Mouse (Mus musculus): Measurements from ENCODE around the gene Hic1. TPM values are rescaled to one million over a fixed set of nuclear protein-coding genes. Genes with fewer than 3 reads are reported as not detected.

Gene Hic1
- polyA plus RNA-seq, 1 experiment from 2014 or later = 9.9 TPM

GRCm38 (mm10) chr11:75210755-75211154 lies 41.4 kb upstream of the Hic1 start:
- DNase-seq (ENCODE audit: low spot score) (no peak), ATAC-seq (no peak)
- no peaks in the 10 kb centered on the region for H3K36me3 ChIP-seq (ENCODE audit: insufficient read depth, low read length)
- no peak for TF ChIP-seq CTCF (IDR thresholded peaks at IDR 0.05)
- no peak for TF ChIP-seq EP300 (IDR thresholded peaks at IDR 0.05)
- no peak overlapping the region for H3K4me3 ChIP-seq (ENCODE audit: low read depth, low read length)
- no peak overlapping the region for H3K4me2 ChIP-seq (replicated peaks; ENCODE audit: low read depth, low read length)
- no peak overlapping the region for H3K9ac ChIP-seq (replicated peaks; ENCODE audit: low read depth)
- 75% methylated on average over 6 of the region's 6 CpGs for WGBS
- no peak overlapping the region for H3K27ac ChIP-seq (ENCODE audit: low read length)
- H3K27me3 ChIP-seq (replicated peaks; ENCODE audit: insufficient read depth, low read length) = no peaks in the 10 kb centered on the region
- H3K4me1 ChIP-seq (ENCODE audit: insufficient read depth, low read depth, low read length) = peaks cover 7% of the 10 kb centered on the region; the same call in 1 of the 2 replicates
- no peaks in the 10 kb centered on the region for H3K9me3 ChIP-seq (ENCODE audit: low read length)

GRCm38 (mm10) chr11:75210093-75210492 lies 40.8 kb upstream of the Hic1 start:
- TF ChIP-seq CTCF (IDR thresholded peaks at IDR 0.05) (no peak), EP300 (IDR thresholded peaks at IDR 0.05) (no peak)
- Histone ChIP-seq H3K4me2 (replicated peaks; ENCODE audit: low read depth, low read length) (no peak overlapping the region), H3K36me3 (ENCODE audit: insufficient read depth, low read length) (no peaks in the 10 kb centered on the region), H3K27ac (ENCODE audit: low read length) (no peak overlapping the region), H3K4me1 (ENCODE audit: insufficient read depth, low read depth, low read length) (peaks cover 7% of the 10 kb centered on the region; the same call in 1 of the 2 replicates), H3K4me3 (ENCODE audit: low read depth, low read length) (no peak overlapping the region), H3K9ac (replicated peaks; ENCODE audit: low read depth) (no peak overlapping the region), H3K27me3 (replicated peaks; ENCODE audit: insufficient read depth, low read length) (no peaks in the 10 kb centered on the region), H3K9me3 (ENCODE audit: low read length) (no peaks in the 10 kb centered on the region)
- WGBS = 75% methylated on average over 4 of the region's 4 CpGs
- no peak for ATAC-seq
- DNase-seq (ENCODE audit: low spot score) = no peak

- H3K36me3 ChIP-seq (ENCODE audit: insufficient read depth, low read length) = no peaks in the 10 kb centered on the region
- H3K27ac ChIP-seq (ENCODE audit: low read length) = no peak overlapping the region
- TF ChIP-seq CTCF (IDR thresholded peaks at IDR 0.05) = no peak
- no peak for TF ChIP-seq EP300 (IDR thresholded peaks at IDR 0.05)
- H3K27me3 ChIP-seq (replicated peaks; ENCODE audit: insufficient read depth, low read length) = no peaks in the 10 kb centered on the region
- DNase-seq (ENCODE audit: low spot score) (no peak), ATAC-seq (no peak)
- H3K4me3 ChIP-seq (ENCODE audit: low read depth, low read length) = no peak overlapping the region
- 71% methylated on average over 4 of the region's 4 CpGs for WGBS
- no peak overlapping the region for H3K9ac ChIP-seq (replicated peaks; ENCODE audit: low read depth)
- H3K9me3 ChIP-seq (ENCODE audit: low read length) = no peaks in the 10 kb centered on the region
- peaks cover 7% of the 10 kb centered on the region; the same call in 1 of the 2 replicates for H3K4me1 ChIP-seq (ENCODE audit: insufficient read depth, low read depth, low read length)
- no peak overlapping the region for H3K4me2 ChIP-seq (replicated peaks; ENCODE audit: low read depth, low read length)
These were observed 40.0 kb upstream of the Hic1 start for GRCm38 (mm10) chr11:75209363-75209762.

DNA sequence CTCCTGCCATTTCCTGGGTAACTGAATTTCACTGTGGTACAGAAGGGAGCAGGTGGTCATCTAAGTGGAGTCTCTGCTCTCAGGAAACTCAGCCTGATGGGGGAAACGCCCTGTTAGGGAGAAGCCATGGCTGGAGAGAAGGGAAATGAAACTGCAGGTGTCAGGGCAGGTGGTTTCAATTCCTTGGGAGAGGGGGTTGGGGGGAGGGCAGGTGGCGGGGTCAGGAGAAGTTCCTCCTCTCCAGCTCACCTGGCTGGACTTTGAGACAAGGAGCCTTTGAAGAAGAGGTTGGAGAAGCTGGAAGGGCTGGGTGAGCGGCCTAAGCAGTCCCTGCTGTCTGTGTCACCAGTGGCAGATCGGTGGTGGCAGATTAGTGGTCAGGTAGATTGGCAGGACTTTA lies 37.0 kb upstream of the Hic1 start:
- Histone ChIP-seq H3K4me3 (ENCODE audit: low read depth, low read length) (no peak overlapping the region), H3K4me1 (ENCODE audit: insufficient read depth, low read depth, low read length) (no peaks in the 10 kb centered on the region), H3K27me3 (replicated peaks; ENCODE audit: insufficient read depth, low read length) (no peaks in the 10 kb centered on the region), H3K4me2 (replicated peaks; ENCODE audit: low read depth, low read length) (no peak overlapping the region), H3K36me3 (ENCODE audit: insufficient read depth, low read length) (no peaks in the 10 kb centered on the region), H3K27ac (ENCODE audit: low read length) (no peak overlapping the region), H3K9me3 (ENCODE audit: low read length) (no peaks in the 10 kb centered on the region), H3K9ac (replicated peaks; ENCODE audit: low read depth) (no peak overlapping the region)
- DNase-seq (ENCODE audit: low spot score) (no peak), ATAC-seq (no peak)
- no peak for TF ChIP-seq EP300 (IDR thresholded peaks at IDR 0.05)
- no peak for TF ChIP-seq CTCF (IDR thresholded peaks at IDR 0.05)
- WGBS = 73% methylated on average over 3 of the region's 4 CpGs

- TF ChIP-seq CTCF (IDR thresholded peaks at IDR 0.05) (no peak), EP300 (IDR thresholded peaks at IDR 0.05) (no peak)
- 61% methylated on average over 9 of the region's 9 CpGs for WGBS
- Histone ChIP-seq H3K9ac (replicated peaks; ENCODE audit: low read depth) (no peak overlapping the region), H3K9me3 (ENCODE audit: low read length) (no peaks in the 10 kb centered on the region), H3K27ac (ENCODE audit: low read length) (no peak overlapping the region), H3K36me3 (ENCODE audit: insufficient read depth, low read length) (no peaks in the 10 kb centered on the region), H3K4me2 (replicated peaks; ENCODE audit: low read depth, low read length) (no peak overlapping the region), H3K27me3 (replicated peaks; ENCODE audit: insufficient read depth, low read length) (no peaks in the 10 kb centered on the region), H3K4me3 (ENCODE audit: low read depth, low read length) (no peak overlapping the region), H3K4me1 (ENCODE audit: insufficient read depth, low read depth, low read length) (no peaks in the 10 kb centered on the region)
- DNase-seq (ENCODE audit: low spot score) (no peak), ATAC-seq (no peak)
These were observed 35.2 kb upstream of the Hic1 start for GRCm38 (mm10) chr11:75204472-75204871.

GRCm38 (mm10) chr11:75203926-75204325 lies 34.6 kb upstream of the Hic1 start:
- H3K27me3 ChIP-seq (replicated peaks; ENCODE audit: insufficient read depth, low read length) = no peaks in the 10 kb centered on the region
- H3K4me3 ChIP-seq (ENCODE audit: low read depth, low read length) = no peak overlapping the region
- no peak overlapping the region for H3K4me2 ChIP-seq (replicated peaks; ENCODE audit: low read depth, low read length)
- DNase-seq (ENCODE audit: low spot score) (no peak), ATAC-seq (no peak)
- TF ChIP-seq EP300 (IDR thresholded peaks at IDR 0.05) (no peak), CTCF (IDR thresholded peaks at IDR 0.05) (no peak)
- 79% methylated on average over 4 of the region's 4 CpGs for WGBS
- no peak overlapping the region for H3K9ac ChIP-seq (replicated peaks; ENCODE audit: low read depth)
- H3K4me1 ChIP-seq (ENCODE audit: insufficient read depth, low read depth, low read length) = no peaks in the 10 kb centered on the region
- no peaks in the 10 kb centered on the region for H3K9me3 ChIP-seq (ENCODE audit: low read length)
- no peak overlapping the region for H3K27ac ChIP-seq (ENCODE audit: low read length)
- H3K36me3 ChIP-seq (ENCODE audit: insufficient read depth, low read length) = no peaks in the 10 kb centered on the region

- TF ChIP-seq CTCF (IDR thresholded peaks at IDR 0.05) = no peak
- TF ChIP-seq EP300 (IDR thresholded peaks at IDR 0.05) = no peak
These were observed 32.4 kb upstream of the Hic1 start for GRCm38 (mm10) chr11:75201721-75202120.

More at GRCm38 (mm10) chr11:75201721-75202120, 32.4 kb upstream of the Hic1 start:
- Histone ChIP-seq H3K9me3 (ENCODE audit: low read length) (no peaks in the 10 kb centered on the region), H3K27me3 (replicated peaks; ENCODE audit: insufficient read depth, low read length) (no peaks in the 10 kb centered on the region), H3K4me3 (ENCODE audit: low read depth, low read length) (no peak overlapping the region), H3K4me1 (ENCODE audit: insufficient read depth, low read depth, low read length) (no peaks in the 10 kb centered on the region), H3K27ac (ENCODE audit: low read length) (0 out of 2 replicates have a peak overlapping the region, but pooled peaks have one; percentile 6), H3K4me2 (replicated peaks; ENCODE audit: low read depth, low read length) (no peak overlapping the region), H3K36me3 (ENCODE audit: insufficient read depth, low read length) (no peaks in the 10 kb centered on the region), H3K9ac (replicated peaks; ENCODE audit: low read depth) (no peak overlapping the region)
- ATAC-seq (peak; percentile 25; the same call in 1 of the 2 replicates), DNase-seq (ENCODE audit: low spot score) (no peak)
- 29% methylated on average over 8 of the region's 8 CpGs for WGBS
